Mouse (Mus musculus): ENCODE measurements around the gene Gabpb2. TPM values are rescaled to one million over a fixed set of nuclear protein-coding genes. Genes with fewer than 3 reads are reported as not detected.
A peak's percentile ranks its signal among the peaks of the same experiment; 100 is the strongest.
"Not testable (repeated sequence)": the region's sequence is repeated elsewhere in the genome, so short reads cannot be mapped to it uniquely, and the experiment has no call there.

The Gabpb2 gene
- total RNA-seq, 2 experiments from 2014 or later = 10.9 to 11.8 TPM

GRCm38 (mm10) chr3:95141474-95141873 lies 76.2 kb downstream of the Gabpb2 start:
- intact Hi-C loops (cut with DNase I) = loop anchor here (2.0 to 5.0 kb wide), 2 partner anchors 75 to 141 kb away; partner anchors contain the start of genes Gabpb2, Mindy1 and Prune1
- no peak overlapping the region for H3K4me3 ChIP-seq
- no peak overlapping the region for H3K27ac ChIP-seq
- no peak for DNase-seq (ENCODE audit: extremely low spot score in 1 of 2, low spot score in 2 of 2)
- no peak for TF ChIP-seq CTCF (IDR thresholded peaks at IDR 0.05)

- TF ChIP-seq CTCF (IDR thresholded peaks at IDR 0.05) = no peak
- intact Hi-C loops (cut with DNase I) = loop anchor here (2.0 to 5.0 kb wide), 2 partner anchors 76 to 142 kb away; partner anchors contain the start of genes Gabpb2, Mindy1 and Prune1
- H3K27ac ChIP-seq = no peak overlapping the region
- H3K4me3 ChIP-seq = no peak overlapping the region
- no peak for DNase-seq (ENCODE audit: extremely low spot score in 1 of 2, low spot score in 2 of 2)
Observed at GRCm38 (mm10) chr3:95140795-95141194, 76.9 kb downstream of the Gabpb2 start.

DNA sequence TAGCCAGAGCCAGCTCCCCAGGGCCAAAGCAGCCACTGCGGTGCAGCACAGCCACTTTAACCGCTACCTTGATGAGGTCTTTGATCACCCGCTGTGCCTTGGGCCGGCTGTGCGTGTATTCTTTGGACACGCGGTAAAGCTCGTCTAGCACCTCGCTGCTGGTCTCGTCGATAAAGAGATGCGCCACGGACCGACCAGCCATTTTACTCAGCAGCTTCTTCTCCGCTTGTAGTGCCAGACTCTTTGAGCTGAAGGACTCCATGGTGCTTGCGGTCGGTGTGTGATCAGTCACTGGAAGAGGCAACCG lies 77.5 kb downstream of the Gabpb2 start:
- DNase-seq (ENCODE audit: extremely low spot score in 1 of 2, low spot score in 2 of 2) = no peak
- intact Hi-C loops (cut with DNase I) = loop anchor here (2.0 to 5.0 kb wide), 2 partner anchors 77 to 142 kb away; partner anchors contain the start of genes Gabpb2, Mindy1 and Prune1
- TF ChIP-seq CTCF (IDR thresholded peaks at IDR 0.05) = no peak
- no peak overlapping the region for H3K27ac ChIP-seq
- no peak overlapping the region for H3K4me3 ChIP-seq

GRCm38 (mm10) chr3:95139586-95140288 lies 78.0 kb downstream of the Gabpb2 start:
- no peak overlapping the region for H3K4me3 ChIP-seq
- H3K27ac ChIP-seq = no peak overlapping the region
- intact Hi-C loops (cut with DNase I) = loop anchor here (2.0 to 5.0 kb wide), 2 partner anchors 77 to 143 kb away; partner anchors contain the start of genes Gabpb2, Mindy1 and Prune1
- TF ChIP-seq CTCF (IDR thresholded peaks at IDR 0.05) = no peak; the same call in 1 of the 2 replicates
- DNase-seq (ENCODE audit: extremely low spot score in 1 of 2, low spot score in 2 of 2) = no peak

- H3K27ac ChIP-seq = no peak overlapping the region
- DNase-seq (ENCODE audit: extremely low spot score in 1 of 2, low spot score in 2 of 2) = no peak
- TF ChIP-seq CTCF (IDR thresholded peaks at IDR 0.05) = no peak
- intact Hi-C loops (cut with DNase I) = no loop called here
- H3K4me3 ChIP-seq = no peak overlapping the region
Observed at GRCm38 (mm10) chr3:95136336-95136735, 81.4 kb downstream of the Gabpb2 start.

DNA sequence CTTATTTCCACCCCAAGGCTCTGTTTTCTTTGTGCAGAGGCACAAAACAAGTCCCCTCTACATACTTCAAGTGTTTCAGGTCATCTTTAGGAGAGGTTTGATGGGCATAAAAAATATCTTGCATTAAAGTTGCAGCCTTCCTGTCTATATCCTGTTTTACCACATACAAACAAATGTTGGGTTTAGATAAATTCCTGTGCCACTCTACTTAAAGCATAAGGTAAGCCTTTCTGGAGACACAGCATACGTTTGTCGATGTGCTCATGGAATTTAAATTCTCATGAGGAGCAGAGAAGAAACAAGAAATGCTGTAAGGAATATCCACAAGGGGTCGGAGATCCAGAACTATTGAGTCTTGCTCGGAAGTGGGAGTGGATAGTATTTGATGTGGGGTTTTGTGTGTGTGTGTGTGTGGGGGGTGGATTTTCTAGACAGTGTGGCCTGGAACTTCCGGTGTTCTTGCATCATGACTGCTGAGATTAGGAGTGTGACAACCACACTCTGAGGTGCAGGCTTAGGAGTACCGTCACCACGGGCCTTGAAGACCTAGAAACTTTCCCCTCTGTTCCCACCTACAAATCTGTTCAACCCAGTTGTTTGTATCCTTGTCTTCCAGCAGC lies 82.2 kb downstream of the Gabpb2 start:
- no peak overlapping the region for H3K27ac ChIP-seq
- H3K4me3 ChIP-seq = peak overlapping the region; percentile 46
- DNase-seq (ENCODE audit: extremely low spot score in 1 of 2, low spot score in 2 of 2) = no peak
- no peak for TF ChIP-seq CTCF (IDR thresholded peaks at IDR 0.05)
- intact Hi-C loops (cut with DNase I) = no loop called here

GRCm38 (mm10) chr3:95135023-95135422 lies 82.7 kb downstream of the Gabpb2 start:
- intact Hi-C loops (cut with DNase I) = no loop called here
- Histone ChIP-seq H3K27ac (peak overlapping the region; percentile 59; the same call in 1 of the 2 replicates), H3K4me3 (peak overlapping the region; percentile 46)
- no peak for DNase-seq (ENCODE audit: extremely low spot score in 1 of 2, low spot score in 2 of 2)
- no peak for TF ChIP-seq CTCF (IDR thresholded peaks at IDR 0.05)

GRCm38 (mm10) chr3:95134133-95134532 lies 83.6 kb downstream of the Gabpb2 start:
- peak overlapping the region; percentile 67; the same call in 1 of the 2 replicates for H3K4me3 ChIP-seq
- intact Hi-C loops (cut with DNase I); H3K27ac ChIP-seq; DNase-seq (ENCODE audit: extremely low spot score in 1 of 2, low spot score in 2 of 2): not testable (repeated sequence)

DNA sequence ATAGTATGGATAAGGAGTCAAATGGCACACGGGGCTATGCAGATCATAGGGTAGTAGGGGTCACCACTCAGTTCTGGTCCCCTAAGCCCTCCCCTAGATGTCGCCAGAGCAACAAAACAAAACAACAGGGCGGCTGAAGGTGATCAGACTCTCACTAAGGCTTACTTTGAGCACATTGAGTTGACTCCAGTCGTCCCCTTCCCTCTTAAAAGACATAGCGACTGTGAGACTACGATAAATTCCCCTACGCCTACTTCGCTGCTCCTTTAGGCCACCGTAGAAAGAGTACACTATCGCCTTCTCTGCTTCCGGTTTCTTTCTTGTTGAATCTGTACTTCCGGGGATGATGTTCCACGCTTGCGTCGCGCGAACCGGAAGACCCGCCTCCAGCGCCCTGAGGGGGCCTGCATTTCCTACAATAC lies 84.0 kb downstream of the Gabpb2 start, which contains the start of the genes Scnm1 and Lysmd1:
Gene Scnm1, minus strand, starts transcription at position 332 of the 422 bp plus-strand sequence.
Gene Lysmd1, plus strand, starts transcription at position 409 of the 422 bp plus-strand sequence.
- peak within 1 kb of the TSS; percentile 67 for H3K4me3 ChIP-seq
- TF ChIP-seq CTCF (IDR thresholded peaks at IDR 0.05) = peak; percentile 15
- H3K27ac ChIP-seq = peak within 1 kb of the TSS; percentile 90
- intact Hi-C loops (cut with DNase I) = no loop called here
- peak; percentile 83 to 89 for DNase-seq (ENCODE audit: extremely low spot score in 1 of 2, low spot score in 2 of 2)

DNA sequence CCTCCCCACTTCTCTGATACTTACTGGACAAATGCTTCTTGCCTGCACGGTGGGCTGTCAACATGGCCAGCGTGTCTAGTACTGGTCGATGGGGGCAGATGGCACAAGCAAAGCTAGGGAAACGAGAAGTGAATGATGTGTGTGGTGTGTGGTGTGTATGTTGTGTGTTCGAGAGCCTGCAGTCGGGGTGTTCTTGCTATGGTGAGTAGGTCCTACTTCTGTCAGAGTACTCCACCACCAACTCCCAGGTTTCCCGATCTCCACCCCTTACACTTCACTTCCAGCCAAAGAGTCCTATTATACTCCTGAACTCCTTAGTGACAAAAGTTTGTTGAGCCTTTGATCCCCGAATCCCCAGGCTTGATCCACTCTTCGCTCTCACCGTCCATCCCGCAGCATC lies 84.5 kb downstream of the Gabpb2 start:
- no peak for TF ChIP-seq CTCF (IDR thresholded peaks at IDR 0.05)
- DNase-seq (ENCODE audit: extremely low spot score in 1 of 2, low spot score in 2 of 2) = no peak
- H3K4me3 ChIP-seq = peak overlapping the region; percentile 67
- peak overlapping the region; percentile 90 for H3K27ac ChIP-seq
- intact Hi-C loops (cut with DNase I) = no loop called here

GRCm38 (mm10) chr3:95132389-95132788 lies 85.3 kb downstream of the Gabpb2 start:
- H3K27ac ChIP-seq; H3K4me3 ChIP-seq; intact Hi-C loops (cut with DNase I); DNase-seq (ENCODE audit: extremely low spot score in 1 of 2, low spot score in 2 of 2): not testable (repeated sequence)
- peak; percentile 42 for TF ChIP-seq CTCF (IDR thresholded peaks at IDR 0.05)

Small RNA genes within 50 kb of the gene (microRNA-seq; reads per million reads assigned to microRNA genes)
- 0 reads per million in 2 experiments for gene Mir8099-1

Other genes with a start within 250 kb of the Gabpb2 start
- 10 to 100 TPM; 58.0 to 58.4 TPM for gene Pi4kb, start 243.2 kb downstream of the Gabpb2 start, total RNA-seq (2021)
- gene Zfp687, start 202.5 kb downstream of the Gabpb2 start, total RNA-seq (2021) = 10 to 100 TPM; 23.1 to 25.9 TPM
- 100 to 1,000 TPM; 156 to 164 TPM for gene Psmd4, start 175.3 kb downstream of the Gabpb2 start, total RNA-seq (2021)
- gene Pip5k1a, start 111.0 kb downstream of the Gabpb2 start, total RNA-seq (2021) = 10 to 100 TPM; 58.2 to 58.5 TPM
- gene Vps72, start 106.9 kb downstream of the Gabpb2 start, total RNA-seq (2021) = 10 to 100 TPM; 42.1 to 43.1 TPM
- gene Tmod4, start 93.4 kb downstream of the Gabpb2 start, total RNA-seq (2021) = under 1 TPM in 1 of 2 experiments, not detected in 1; 0.82 TPM
- gene Scnm1, start 83.9 kb downstream of the Gabpb2 start, total RNA-seq (2021) = 10 to 100 TPM; 45.6 to 49.7 TPM
- 10 to 100 TPM; 13.5 to 16.1 TPM for gene Lysmd1, start 83.8 kb downstream of the Gabpb2 start, total RNA-seq (2021)
- 1 to 10 TPM; 2.5 to 2.6 TPM for gene Tnfaip8l2, start 75.6 kb downstream of the Gabpb2 start, total RNA-seq (2021)
- gene Sema6c, start 57.5 kb downstream of the Gabpb2 start, total RNA-seq (2021) = 10 to 100 TPM; 24.8 to 26.5 TPM
- 10 to 100 TPM; 67.5 to 70.3 TPM for gene Cdc42se1, start 10.8 kb upstream of the Gabpb2 start, total RNA-seq (2021)
- 100 to 1,000 TPM; 272 to 277 TPM for gene Mllt11, start 14.3 kb upstream of the Gabpb2 start, total RNA-seq (2021)
- gene Gm128, start 23.7 kb upstream of the Gabpb2 start, total RNA-seq (2021) = under 1 TPM; 0.20 to 0.61 TPM
- gene Bnipl, start 33.3 kb upstream of the Gabpb2 start, total RNA-seq (2021) = under 1 TPM; 0.61 to 0.87 TPM
- gene Mindy1, start 63.4 kb upstream of the Gabpb2 start, total RNA-seq (2021) = 10 to 100 TPM; 19.9 to 21.5 TPM
- gene Prune1, start 64.2 kb upstream of the Gabpb2 start, total RNA-seq (2021) = 10 to 100 TPM; 22.1 to 23.5 TPM
- gene Anxa9, start 89.3 kb upstream of the Gabpb2 start, total RNA-seq (2021) = under 1 TPM; 0.61 to 1.00 TPM
- gene Cers2, start 96.9 kb upstream of the Gabpb2 start, total RNA-seq (2021) = 10 to 100 TPM; 37.4 to 42.2 TPM
- 10 to 100 TPM; 35.7 to 37.2 TPM for gene Setdb1, start 139.3 kb upstream of the Gabpb2 start, total RNA-seq (2021)
- gene 4930558C23Rik, start 184.9 kb upstream of the Gabpb2 start, total RNA-seq (2021) = not detected
- gene Arnt, start 216.5 kb upstream of the Gabpb2 start, total RNA-seq (2021) = 10 to 100 TPM; 39.1 to 43.3 TPM